Mouse (Mus musculus) liver, adult 2 months (tissue): ENCODE data around the gene Arhgef11. TPM values are rescaled to one million over a fixed set of nuclear protein-coding genes. Genes with fewer than 3 reads are reported as not detected.

Experiments
- DNase-seq: peaks from one replicate; pipeline ENCODE4 v3.0.0-alpha.2; 2011; ENCODE audit warnings: low read depth, low spot score; ENCODE audit errors: extremely low read depth
- H3K27ac ChIP-seq: fragments of 200-500 bp; replicated peaks from 2 replicates; pipeline ENCODE4 v1.5.1; 2012; ENCODE audit warnings: low read depth, mild to moderate bottlenecking, control low read depth, inconsistent platforms, low read length; ENCODE audit not compliant: insufficient read depth
- H3K27me3 ChIP-seq: fragments of 200-500 bp; 2 replicates; pipeline ENCODE4 v1.6.1; 2012; ENCODE audit warnings: mild to moderate bottlenecking, moderate library complexity, low read length, inconsistent platforms; ENCODE audit not compliant: control insufficient read depth, insufficient read depth
- H3K36me3 ChIP-seq: fragments of 200-500 bp; 2 replicates; pipeline ENCODE4 v1.6.1; 2012; ENCODE audit warnings: low read length, inconsistent platforms; ENCODE audit not compliant: control insufficient read depth, insufficient read depth
- H3K4me1 ChIP-seq: fragments of 200-500 bp; 2 replicates; pipeline ENCODE4 v1.6.1; 2011; ENCODE audit warnings: low read length; ENCODE audit not compliant: control insufficient read depth, insufficient read depth
- H3K4me3 ChIP-seq: fragments of 200-500 bp; 2 replicates; pipeline ENCODE4 v1.5.1; 2011; ENCODE audit warnings: low read depth, mild to moderate bottlenecking, control low read depth, low read length, moderate library complexity; ENCODE audit not compliant: insufficient read depth
- H3K79me2 ChIP-seq: fragments of 200-500 bp; 2 replicates; pipeline ENCODE4 v1.6.1; 2012; ENCODE audit warnings: inconsistent platforms, mild to moderate bottlenecking, low read length, moderate library complexity; ENCODE audit not compliant: control insufficient read depth, insufficient read depth
- H3K9ac ChIP-seq: fragments of 200-500 bp; 2 replicates; pipeline ENCODE4 v1.6.1; 2012; ENCODE audit warnings: low read depth, mild to moderate bottlenecking, control low read depth, inconsistent platforms, low read length
- CTCF ChIP-seq: fragments of 200-500 bp; IDR thresholded peaks from 2 replicates; pipeline ENCODE4 v1.5.1; 2011; ENCODE audit warnings: low read depth, low read length, control low read depth
- POLR2A ChIP-seq: fragments of 200-500 bp; IDR thresholded peaks from 2 replicates; pipeline ENCODE4 v1.6.1; 2011; ENCODE audit warnings: low read length, control low read depth; ENCODE audit not compliant: insufficient read depth; ENCODE audit errors: extremely low read depth
- WGBS: fragments of 180-500 bp; shearing (Covaris S2); methylation state at CpG from one replicate; pipeline ENCODE4 v1.1.7; 2018; 5-methylcytosine and 5-hydroxymethylcytosine counted together
- polyA plus RNA-seq: library from polyadenylated mRNA; depleted of rRNA; stranded (reverse); fragments of >200 nt; gene quantifications from 2 replicates; pipeline ENCODE4 v1.2.3, GENCODE M21; 2012
- total RNA-seq: library from RNA; depleted of rRNA; stranded (reverse); fragments of >200 nt; gene quantifications from 2 replicates; pipeline ENCODE4 v1.2.3, GENCODE M21; 2014

Gene Arhgef11
- total and polyA plus RNA-seq, 2 experiments: 12.6 to 16.4 TPM

- no peaks in the 10 kb centered on the region for H3K79me2 ChIP-seq
- H3K27ac ChIP-seq: no peak overlapping the region
- H3K27me3 ChIP-seq: no peaks in the 10 kb centered on the region
- TF ChIP-seq CTCF (no peak), POLR2A (no peak)
- 88% methylated on average over 5 of the region's 5 CpGs for WGBS
- H3K4me1 ChIP-seq: no peaks in the 10 kb centered on the region
- no peak overlapping the region for H3K4me3 ChIP-seq
- no peak for DNase-seq
- H3K36me3 ChIP-seq: peaks cover 19% of the 10 kb centered on the region; the same call in 1 of the 2 replicates
- H3K9ac ChIP-seq: no peak overlapping the region
Measured at GRCm38 (mm10) chr3:87738906-87739305, 121.5 kb downstream of the Arhgef11 start.

- TF ChIP-seq CTCF: no peak
- TF ChIP-seq POLR2A: no peak
Measured at GRCm38 (mm10) chr3:87742013-87742412, 124.7 kb downstream of the Arhgef11 start.

GRCm38 (mm10) chr3:87742735-87743134 is 125.4 kb downstream of the Arhgef11 start:
- H3K4me3 ChIP-seq: no peak overlapping the region
- DNase-seq: no peak
- no peak overlapping the region for H3K9ac ChIP-seq
- WGBS: 88% methylated on average over 16 of the region's 16 CpGs
- H3K27me3 ChIP-seq: no peaks in the 10 kb centered on the region
- no peak for TF ChIP-seq CTCF
- TF ChIP-seq POLR2A: no peak
- H3K79me2 ChIP-seq: no peaks in the 10 kb centered on the region
- H3K4me1 ChIP-seq: no peaks in the 10 kb centered on the region
- H3K27ac ChIP-seq: no peak overlapping the region
- H3K36me3 ChIP-seq: no peaks in the 10 kb centered on the region

More at GRCm38 (mm10) chr3:87742013-87742412, 124.7 kb downstream of the Arhgef11 start:
- H3K79me2 ChIP-seq: no peaks in the 10 kb centered on the region
- no peak for DNase-seq
- peaks cover 5% of the 10 kb centered on the region; the same call in 1 of the 2 replicates for H3K36me3 ChIP-seq
- 76% methylated on average over 3 of the region's 3 CpGs for WGBS
- no peak overlapping the region for H3K27ac ChIP-seq
- no peak overlapping the region for H3K9ac ChIP-seq
- no peaks in the 10 kb centered on the region for H3K27me3 ChIP-seq
- H3K4me3 ChIP-seq: no peak overlapping the region
- H3K4me1 ChIP-seq: no peaks in the 10 kb centered on the region

GRCm38 (mm10) chr3:87743927-87744326 is 126.6 kb downstream of the Arhgef11 start:
- no peaks in the 10 kb centered on the region for H3K27me3 ChIP-seq
- H3K27ac ChIP-seq: no peak overlapping the region
- TF ChIP-seq POLR2A (no peak), CTCF (no peak)
- no peaks in the 10 kb centered on the region for H3K4me1 ChIP-seq
- H3K79me2 ChIP-seq: no peaks in the 10 kb centered on the region
- 87% methylated on average over 4 of the region's 4 CpGs for WGBS
- no peak overlapping the region for H3K4me3 ChIP-seq
- H3K36me3 ChIP-seq: no peaks in the 10 kb centered on the region
- DNase-seq: no peak
- no peak overlapping the region for H3K9ac ChIP-seq

- no peaks in the 10 kb centered on the region for H3K79me2 ChIP-seq
- TF ChIP-seq POLR2A (no peak), CTCF (no peak)
- H3K4me1 ChIP-seq: no peaks in the 10 kb centered on the region
- H3K27me3 ChIP-seq: no peaks in the 10 kb centered on the region
- DNase-seq: no peak
- H3K4me3 ChIP-seq: no peak overlapping the region
- WGBS: 55% methylated on average over 18 of the region's 18 CpGs
- H3K36me3 ChIP-seq: no peaks in the 10 kb centered on the region
- H3K9ac ChIP-seq: no peak overlapping the region
- H3K27ac ChIP-seq: no peak overlapping the region
Measured at GRCm38 (mm10) chr3:87745036-87745659, 127.8 kb downstream of the Arhgef11 start.

GRCm38 (mm10) chr3:87748431-87748830 is 131.1 kb downstream of the Arhgef11 start, which contains the start of gene Lrrc71:
Gene Lrrc71, minus strand, starts transcription at chr3:87748625.
- Histone ChIP-seq H3K27ac (no peak within 1 kb of the TSS), H3K27me3 (no peaks in the 10 kb centered on the region), H3K4me3 (no peak within 1 kb of the TSS), H3K9ac (no peak within 1 kb of the TSS), H3K4me1 (no peaks in the 10 kb centered on the region), H3K79me2 (no peaks in the 10 kb centered on the region), H3K36me3 (no peaks in the 10 kb centered on the region)
- DNase-seq: no peak
- 39% methylated on average over 13 of the region's 13 CpGs for WGBS
- TF ChIP-seq POLR2A (no peak), CTCF (no peak)
